Mouse (Mus musculus): Measurements from ENCODE around the gene Padi4. TPM values are rescaled to one million over a fixed set of nuclear protein-coding genes. Genes with fewer than 3 reads are reported as not detected.

Padi4 gene
- total RNA-seq, 2 experiments from 2014 or later: 0.10 to 0.11 TPM

DNA sequence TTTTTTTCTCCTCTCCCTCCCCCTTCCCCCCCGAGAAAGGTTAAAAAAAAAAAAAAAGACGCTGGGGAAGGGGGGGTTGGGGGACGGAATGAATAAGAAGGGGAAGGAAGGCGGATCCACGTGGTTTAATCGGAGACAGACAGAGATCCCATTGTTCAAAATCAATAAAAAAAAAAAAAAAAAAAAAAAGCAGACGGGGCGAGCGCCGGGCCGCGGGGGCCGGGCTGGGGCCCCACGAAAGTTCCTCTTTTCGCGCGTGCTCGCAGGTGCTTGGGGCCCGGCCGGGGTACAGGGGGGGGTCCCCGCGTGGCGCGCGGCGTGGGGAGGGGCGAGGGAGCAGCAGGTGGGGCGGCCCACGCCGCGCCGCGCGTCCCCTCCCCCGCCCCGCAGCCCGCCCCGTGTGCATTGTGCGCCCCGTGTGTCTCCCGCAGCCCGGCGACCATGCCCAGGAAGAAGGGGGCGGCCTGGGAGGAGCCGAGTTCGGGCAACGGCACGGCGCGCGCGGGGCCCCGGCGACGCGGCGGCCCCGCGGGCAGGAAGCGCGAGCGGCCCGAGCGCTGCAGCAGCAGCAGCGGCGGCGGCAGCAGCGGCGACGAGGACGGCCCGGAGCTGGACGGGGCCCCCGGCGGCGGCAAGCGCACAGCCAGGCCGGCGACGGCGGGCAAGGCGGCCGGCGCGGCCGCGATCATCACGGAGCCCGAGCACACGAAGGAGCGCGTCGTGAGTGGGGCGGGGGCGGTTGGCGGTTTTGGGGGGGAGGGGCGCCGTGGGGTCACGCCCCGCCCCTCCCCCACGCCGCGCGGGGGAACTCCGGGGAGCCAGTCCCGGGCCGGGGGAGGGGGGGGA lies 72.1 kb downstream of the Padi4 start:
- DNase-seq: peak; percentile 44

DNA sequence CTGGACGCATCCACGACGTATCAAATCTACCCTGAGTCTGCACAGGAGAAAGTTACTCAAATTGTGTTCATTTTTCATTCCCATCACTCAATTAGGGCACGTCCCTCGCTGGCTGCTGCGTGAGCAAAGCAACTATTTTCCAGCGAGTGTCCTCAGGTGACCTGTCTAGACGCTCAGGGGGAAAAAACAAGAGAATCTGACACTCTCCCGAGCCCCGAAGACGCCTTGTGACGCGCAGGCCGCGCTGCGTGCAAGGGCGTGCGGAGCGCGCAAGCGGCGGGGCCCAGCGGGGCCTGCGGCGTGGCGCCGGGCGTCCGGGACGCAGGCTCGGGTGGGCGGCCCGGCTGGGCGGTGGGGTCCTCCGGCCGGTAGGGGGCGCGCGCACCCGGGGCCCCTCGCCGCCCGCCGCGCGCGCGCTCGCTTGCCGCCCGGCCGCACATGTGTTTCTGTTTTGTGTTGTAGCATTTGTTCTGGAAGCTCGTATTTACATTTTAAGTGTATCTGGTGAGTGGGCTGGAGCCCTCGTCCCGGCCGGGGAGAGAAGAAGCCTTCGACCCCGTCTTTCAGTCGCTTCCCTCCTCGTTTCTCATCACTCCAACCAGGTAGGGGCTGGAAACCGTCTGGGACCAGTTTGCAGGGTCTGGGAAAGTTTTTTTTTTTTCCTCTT lies 72.9 kb downstream of the Padi4 start:
- DNase-seq: peak; percentile 82

DNA sequence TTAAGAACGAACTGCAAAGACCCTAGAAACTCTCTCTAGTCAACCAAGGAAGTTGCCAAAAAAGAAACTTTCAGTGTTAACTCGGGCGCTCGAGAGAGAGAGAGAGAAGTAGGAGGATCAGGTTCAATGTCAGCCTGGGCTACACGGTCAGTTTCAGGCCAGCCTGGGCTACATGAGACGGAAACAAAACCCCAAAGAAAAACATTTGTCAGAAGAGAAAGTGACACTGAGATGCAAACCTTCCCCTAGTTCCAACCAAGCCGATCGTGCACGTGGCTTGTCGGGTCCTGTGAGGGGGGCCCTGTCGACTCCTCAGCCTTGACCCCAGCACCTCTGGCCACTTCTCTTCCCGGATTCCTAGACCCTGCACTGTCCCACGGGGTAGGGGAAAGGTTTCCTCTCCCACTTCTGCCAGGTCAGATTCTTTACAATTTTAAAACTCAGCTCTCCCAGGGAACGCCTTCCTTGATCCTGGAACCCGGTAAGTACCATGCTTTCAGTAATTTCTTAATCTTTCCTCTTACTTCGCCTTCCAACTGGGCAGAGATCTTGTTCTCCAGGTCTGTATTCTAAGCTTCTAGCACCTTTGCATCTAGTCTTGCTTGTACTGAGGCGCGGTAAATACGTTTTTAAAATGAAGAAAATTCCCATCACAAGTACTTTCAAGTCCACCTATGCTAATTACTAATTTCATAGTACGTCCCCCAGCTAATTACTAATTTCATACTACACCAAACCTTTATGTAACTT lies 73.6 kb downstream of the Padi4 start, which contains the start of gene Rcc2:
Gene Rcc2 (plus strand): TSS at position 273 of the 750 bp plus-strand sequence.
- no peak for DNase-seq

DNA sequence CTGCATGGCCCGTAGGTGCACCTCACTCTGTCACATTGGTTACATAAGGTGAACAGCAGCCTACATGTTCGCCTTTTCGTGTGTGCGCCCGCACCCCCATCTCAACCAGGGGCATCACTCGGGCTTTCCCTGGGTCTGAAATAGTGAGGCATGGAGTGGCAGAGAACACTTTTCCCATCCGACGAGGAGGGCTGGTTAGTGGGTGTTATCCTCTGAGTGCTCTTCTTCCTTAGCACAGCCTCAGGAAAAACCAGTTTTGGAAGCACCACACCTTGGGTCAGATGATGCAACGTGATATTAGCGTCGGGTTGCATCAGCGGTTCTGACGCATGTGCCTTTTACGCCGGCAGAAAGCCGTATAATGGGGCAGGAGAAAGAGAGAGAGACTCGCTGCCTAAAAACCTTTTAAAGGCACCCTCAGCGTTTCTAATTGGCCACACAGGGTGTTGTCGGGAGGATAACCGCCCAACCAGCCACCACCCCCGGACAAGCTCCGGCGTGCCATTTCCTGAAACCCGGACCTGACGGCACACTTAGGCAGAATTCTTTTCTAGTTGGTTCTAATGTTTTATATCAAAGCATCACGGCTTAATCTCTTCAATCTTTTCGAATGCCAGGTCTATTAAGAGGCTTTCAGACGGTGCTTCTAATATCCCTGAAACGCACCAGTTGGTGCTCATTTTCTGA lies 74.5 kb downstream of the Padi4 start:
- DNase-seq: peak; percentile 65

Small RNA genes within 50 kb of the gene (microRNA-seq; reads per million reads assigned to microRNA genes)
- 0 reads per million in 2 experiments for gene Gm25951 (ENCODE audit: borderline replicate concordance in 2 of 2)

Other genes with a start within 250 kb of the Padi4 start
- gene Arhgef10l, start 108.2 kb downstream of the Padi4 start, total RNA-seq (2021): 10 to 100 TPM; 36.2 to 51.3 TPM
- gene Rcc2, start 73.7 kb downstream of the Padi4 start, total RNA-seq (2021): 1 to 10 TPM; 8.4 to 9.8 TPM
- gene Padi6, start 31.6 kb downstream of the Padi4 start, total RNA-seq (2021): not detected
- gene Padi3, start 36.4 kb upstream of the Padi4 start, total RNA-seq (2021): 1 to 10 TPM; 1.8 to 3.1 TPM
- gene Padi1, start 71.5 kb upstream of the Padi4 start, total RNA-seq (2021): under 1 TPM; 0.08 to 0.11 TPM
- 100 to 1,000 TPM; 148 to 165 TPM for gene Padi2, start 132.1 kb upstream of the Padi4 start, total RNA-seq (2021)
- 100 to 1,000 TPM; 613 to 621 TPM for gene Sdhb, start 187.0 kb upstream of the Padi4 start, total RNA-seq (2021)
- gene Atp13a2, start 212.6 kb upstream of the Padi4 start, total RNA-seq (2021): 10 to 100 TPM; 16.4 to 18.2 TPM
- gene Mfap2, start 236.2 kb upstream of the Padi4 start, total RNA-seq (2021): 10 to 100 TPM; 11.9 to 13.3 TPM

Data from gastrocnemius, postnatal 25 days (tissue).